In genomic region chr13:19236340-19236739, GRCm38 (mm10) we compare ENCODE assay signal across 11 mouse cellular contexts.
DNase-seq lines count a peak whose midpoint lies in the region; ATAC-seq and TF ChIP-seq lines count a peak whose summit lies in the region.
"Had no signal": no experiment of that assay in that cellular context is flagged by ENCODE, and none has a peak within 500 bp of the region (broad histone marks: within the 10 kb centered on the region; RNA-seq: fewer than 3 reads in every experiment).

No protein-coding gene starts in this region.

- peak; percentile 46; the same call in 1 of the 2 replicates for ATAC-seq in hindbrain, embryonic 14.5 days (ENCODE audit: low FRiP score)
- ATAC-seq in hindbrain, embryonic 13.5 days (ENCODE audit: low FRiP score) = no peak
- ATAC-seq in megakaryocyte progenitor cell, adult 5-6 weeks (replicated peaks; ENCODE audit: poor library complexity) = peak; percentile 98

- H3K4me2 ChIP-seq in hindbrain, embryonic 14.5 days (replicated peaks) = no peak overlapping the region
- H3K4me2 ChIP-seq in hindbrain, embryonic 13.5 days = no peak overlapping the region
- H3K4me2 ChIP-seq: heart, embryonic 13.5 days; stomach, embryonic 15.5 days had no signal

- no peak for DNase-seq in hindbrain, embryonic 14.5 days (ENCODE audit: low spot score)
- peak; percentile 72 to 78 for DNase-seq in cerebellum, postnatal 10 days
- peak; percentile 13 for DNase-seq in layer of hippocampus, adult 9-10 months (ENCODE audit: low spot score)
- DNase-seq in urinary bladder, postnatal 25 days (ENCODE audit: low spot score) = no peak
- DNase-seq in yolk sac, embryonic 10.5 days (ENCODE audit: low spot score) = no peak

- no peaks in the 10 kb centered on the region for H3K27me3 ChIP-seq in hindbrain, embryonic 14.5 days (ENCODE audit: control insufficient read depth, insufficient read depth, low read length)
- H3K27me3 ChIP-seq in hindbrain, embryonic 13.5 days = no peaks in the 10 kb centered on the region
- H3K27me3 ChIP-seq in ES-Bruce4 (ENCODE audit: control insufficient read depth, insufficient read depth, low read length, poor library complexity, severe bottlenecking) = no peaks in the 10 kb centered on the region
- H3K27me3 ChIP-seq: heart, embryonic 13.5 days; stomach, embryonic 15.5 days had no signal

- no peaks in the 10 kb centered on the region for H3K9me3 ChIP-seq in hindbrain, embryonic 14.5 days (ENCODE audit: control insufficient read depth, low read length)
- H3K9me3 ChIP-seq in hindbrain, embryonic 13.5 days = no peaks in the 10 kb centered on the region
- H3K9me3 ChIP-seq in ES-Bruce4 (replicated peaks; ENCODE audit: control insufficient read depth, insufficient read depth, low read length, poor library complexity, severe bottlenecking) = no peaks in the 10 kb centered on the region
- H3K9me3 ChIP-seq: heart, embryonic 13.5 days; stomach, embryonic 15.5 days had no signal

- H3K27ac ChIP-seq in hindbrain, embryonic 14.5 days = no peak overlapping the region
- H3K27ac ChIP-seq in hindbrain, embryonic 13.5 days = no peak overlapping the region
- H3K27ac ChIP-seq in ES-Bruce4 (ENCODE audit: insufficient read depth, low read length) = no peak overlapping the region
- H3K27ac ChIP-seq: heart, embryonic 13.5 days; macrophage; stomach, embryonic 15.5 days had no signal

- no peak overlapping the region for H3K9ac ChIP-seq in hindbrain, embryonic 14.5 days
- H3K9ac ChIP-seq in hindbrain, embryonic 13.5 days = no peak overlapping the region
- no peak overlapping the region for H3K9ac ChIP-seq in ES-Bruce4 (ENCODE audit: low read depth, poor library complexity, severe bottlenecking)
- H3K9ac ChIP-seq: heart, embryonic 13.5 days; stomach, embryonic 15.5 days had no signal

- no peaks in the 10 kb centered on the region for H3K4me1 ChIP-seq in hindbrain, embryonic 14.5 days (replicated peaks; ENCODE audit: control insufficient read depth, insufficient read depth, low read length)
- H3K4me1 ChIP-seq in hindbrain, embryonic 13.5 days (replicated peaks) = no peaks in the 10 kb centered on the region
- H3K4me1 ChIP-seq in ES-Bruce4 (ENCODE audit: control insufficient read depth, insufficient read depth, low read length) = no peaks in the 10 kb centered on the region
- H3K4me1 ChIP-seq: heart, embryonic 13.5 days; stomach, embryonic 15.5 days had no signal

- no peak overlapping the region for H3K4me3 ChIP-seq in hindbrain, embryonic 14.5 days (replicated peaks; ENCODE audit: low read length)
- H3K4me3 ChIP-seq in hindbrain, embryonic 13.5 days = no peak overlapping the region
- H3K4me3 ChIP-seq in ES-Bruce4 (ENCODE audit: low read depth, low read length) = no peak overlapping the region
- H3K4me3 ChIP-seq: heart, embryonic 13.5 days; stomach, embryonic 15.5 days had no signal

- peak; percentile 31 for TF ChIP-seq CTCF in ES-Bruce4 (IDR thresholded peaks at IDR 0.05; ENCODE audit: low read depth, low read length)

- TF ChIP-seq POLR2A in ES-Bruce4 (IDR thresholded peaks at IDR 0.05; ENCODE audit: insufficient read depth, low read length) = no peak

- TF ChIP-seq EP300 in ES-Bruce4 (IDR thresholded peaks at IDR 0.05; ENCODE audit: insufficient read depth, low read depth, low read length) = no peak

- H3K36me3 ChIP-seq in hindbrain, embryonic 14.5 days (replicated peaks; ENCODE audit: control insufficient read depth, insufficient read depth) = no peaks in the 10 kb centered on the region
- H3K36me3 ChIP-seq in hindbrain, embryonic 13.5 days = no peaks in the 10 kb centered on the region
- no peaks in the 10 kb centered on the region for H3K36me3 ChIP-seq in ES-Bruce4 (ENCODE audit: control insufficient read depth, insufficient read depth, low read length, poor library complexity, severe bottlenecking)
- H3K36me3 ChIP-seq: heart, embryonic 13.5 days; stomach, embryonic 15.5 days had no signal

Comparison
In these comparisons a context has a peak if more than half of its experiments do, and no peak if none do; other contexts are left out.
1. DNase-seq: peak in cerebellum, postnatal 10 days (2 of 2) and layer of hippocampus, adult 9-10 months (single experiment); none in hindbrain, embryonic 14.5 days (single experiment), urinary bladder, postnatal 25 days (single experiment) and yolk sac, embryonic 10.5 days (single experiment).